Mouse (Mus musculus) fibroblast of lung, adult 2 months (primary cell): ENCODE measurements around the gene Ctsl.

ENCODE experiments used
- DNase-seq: peaks from one replicate; pipeline ENCODE4 v3.0.0-alpha.2; 2011; ENCODE audit warnings: low read depth

Gene Ctsl

DNA sequence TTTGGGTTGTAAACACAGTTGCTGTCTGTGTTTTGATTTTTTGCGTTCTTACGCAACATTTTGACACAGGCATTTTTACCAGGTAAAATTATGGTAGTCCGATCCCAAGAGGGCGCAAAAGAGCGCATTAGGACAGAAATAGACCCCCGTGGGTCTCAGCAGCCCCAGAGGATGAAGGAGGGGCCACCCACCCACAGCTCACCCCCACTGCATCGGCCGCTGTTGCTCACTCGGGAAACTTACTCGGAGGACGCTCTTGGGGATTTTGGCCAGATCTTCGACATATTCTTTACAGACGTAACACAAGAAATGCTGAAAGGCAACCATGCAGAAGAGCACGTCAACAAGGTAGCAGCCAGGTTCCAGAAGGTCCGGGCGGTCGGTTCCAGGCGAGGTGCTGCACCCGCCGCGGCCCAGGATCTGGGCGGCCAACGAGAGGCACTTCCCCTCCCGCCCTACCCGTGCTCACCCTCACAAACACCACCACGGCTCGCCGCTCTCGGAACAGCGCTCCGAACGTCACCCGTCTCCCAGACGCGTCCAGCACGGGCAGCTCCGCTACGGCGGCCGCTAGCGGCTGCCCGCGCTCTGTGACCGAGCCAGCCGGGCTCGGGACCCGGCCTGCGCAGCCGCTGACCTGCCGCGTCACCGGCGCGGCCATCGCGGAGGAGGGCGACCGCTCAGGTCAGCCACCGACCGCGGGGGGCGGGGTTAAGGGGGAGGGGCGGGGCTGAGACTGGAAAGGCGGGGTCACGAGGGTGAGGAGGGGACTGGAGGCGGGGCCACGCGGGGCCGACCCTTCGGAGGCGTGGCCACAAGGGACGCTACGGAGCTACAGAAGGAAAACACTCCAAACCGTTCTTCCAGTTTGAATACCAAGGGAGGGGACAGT lies 58.4 kb downstream of the Ctsl start, which contains the start of gene Aaed1:
Gene Aaed1, minus strand, starts transcription at position 687 of the 892 bp plus-strand sequence.
- DNase-seq: peak; percentile 61

DNA sequence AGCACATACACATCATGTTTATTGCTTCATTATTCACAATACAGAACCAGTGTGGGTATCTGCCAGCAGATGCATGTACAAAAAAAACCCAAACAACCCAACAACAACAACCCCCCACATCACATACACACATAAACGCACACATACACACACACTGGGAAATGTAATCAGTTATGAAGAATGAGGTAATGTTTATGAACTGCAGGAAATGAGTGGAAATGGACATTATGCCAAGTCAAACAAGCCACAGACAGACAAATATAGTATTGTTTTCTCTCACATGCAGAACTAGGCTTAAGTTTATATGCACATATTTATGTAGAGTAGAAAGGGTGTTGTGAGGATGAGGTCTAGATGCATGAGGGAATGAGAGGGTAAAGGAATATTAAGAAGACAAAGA lies 59.4 kb downstream of the Ctsl start:
- DNase-seq: no peak

GRCm38 (mm10) chr13:64310585-64310984 lies 60.1 kb downstream of the Ctsl start:
- no peak for DNase-seq

DNA sequence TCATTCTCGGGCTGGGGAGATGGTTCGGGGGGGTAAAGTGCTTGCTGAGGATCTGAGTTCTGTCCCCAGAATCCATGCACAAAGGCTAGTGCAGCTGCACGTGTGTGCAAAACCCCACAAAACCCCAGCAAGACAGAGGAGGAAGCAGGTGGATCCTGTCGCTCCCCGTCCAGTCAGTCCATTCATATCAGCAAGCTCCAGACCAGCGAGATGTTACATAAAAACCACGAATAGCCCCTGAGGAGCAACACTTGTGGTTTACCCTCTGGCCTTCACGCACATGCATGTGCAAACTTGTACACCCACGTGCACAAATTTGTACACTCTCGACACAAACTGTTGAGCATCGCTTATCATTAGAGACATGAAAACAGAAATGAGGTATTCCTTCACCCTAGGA lies 60.8 kb downstream of the Ctsl start:
- DNase-seq: no peak
